Mouse (Mus musculus) thymus, adult 2 months (tissue): ENCODE measurements around the gene Supt4a.

Experiments
- CTCF ChIP-seq: fragments of 200-500 bp; IDR thresholded peaks from 2 replicates; pipeline ENCODE4 v1.5.1; 2012; ENCODE audit warnings: mild to moderate bottlenecking, control low read depth, low read length, moderate library complexity, borderline replicate concordance; ENCODE audit not compliant: control insufficient read depth, poor library complexity, insufficient read depth; ENCODE audit errors: extremely low read depth
- POLR2A ChIP-seq: fragments of 200-500 bp; IDR thresholded peaks from 2 replicates; pipeline ENCODE4 v1.6.1; 2012; ENCODE audit warnings: mild to moderate bottlenecking, low read length, control low read depth, moderate library complexity; ENCODE audit not compliant: control insufficient read depth, poor library complexity, insufficient read depth; ENCODE audit errors: extremely low read depth

DNA sequence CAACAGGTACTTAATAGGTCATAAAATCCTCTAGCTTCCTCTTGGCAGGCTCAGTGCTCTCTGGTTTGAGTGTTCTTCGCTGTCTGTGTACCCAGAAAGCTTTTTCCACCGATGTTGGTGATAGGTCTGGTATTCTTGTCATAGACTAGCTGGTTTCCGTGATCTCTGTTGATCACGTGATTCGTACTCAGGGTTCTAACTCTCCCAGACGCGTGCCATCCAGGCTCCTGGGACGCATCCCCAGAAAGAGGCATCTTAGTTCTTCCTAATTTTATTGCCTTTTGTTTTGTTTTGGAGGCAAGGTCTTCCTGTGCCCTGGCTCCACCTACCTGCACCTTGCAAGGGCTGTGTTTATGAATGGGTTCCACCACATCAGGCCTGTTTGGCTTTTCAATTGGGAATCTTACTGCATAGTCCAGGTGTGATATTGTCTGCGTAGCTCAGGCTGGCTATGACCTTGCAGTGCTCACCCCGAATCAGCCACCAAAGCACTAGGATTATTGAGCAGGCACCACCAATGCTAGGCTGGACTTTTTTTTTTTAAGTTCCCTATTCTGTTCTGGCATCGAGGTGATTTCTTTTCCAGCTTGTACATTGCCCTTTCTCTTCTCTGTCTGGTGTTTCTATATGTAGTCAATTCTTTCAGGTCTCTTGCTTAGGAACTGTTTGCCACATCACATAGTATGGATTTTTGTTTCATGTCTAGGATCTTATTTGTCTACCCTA lies 48.7 kb upstream of the Supt4a start:
- no peak for TF ChIP-seq POLR2A
- no peak for TF ChIP-seq CTCF
